Comparison of ENCODE assay signal across 8 mouse cellular contexts in genomic region chr16:4596141-4596728, GRCm38 (mm10). TPM values are rescaled to one million over a fixed set of nuclear protein-coding genes. Genes with fewer than 3 reads are reported as not detected.
A peak's percentile ranks its signal among the peaks of the same experiment; 100 is the strongest.
DNase-seq lines count a peak whose midpoint lies in the region; ATAC-seq and TF ChIP-seq lines count a peak whose summit lies in the region.

No protein-coding gene starts in this region.

- H3K27me3 ChIP-seq in hindbrain, embryonic 13.5 days, result no peaks in the 10 kb centered on the region
- H3K27me3 ChIP-seq in midbrain, embryonic 12.5 days, result no peaks in the 10 kb centered on the region

- peak overlapping the region; percentile 97 for H3K4me2 ChIP-seq in hindbrain, embryonic 13.5 days
- peak overlapping the region; percentile 100 for H3K4me2 ChIP-seq in midbrain, embryonic 12.5 days (replicated peaks)

- no peaks in the 10 kb centered on the region for H3K9me3 ChIP-seq in hindbrain, embryonic 13.5 days
- H3K9me3 ChIP-seq in midbrain, embryonic 12.5 days, result no peaks in the 10 kb centered on the region

- H3K27ac ChIP-seq in hindbrain, embryonic 13.5 days, result peak overlapping the region; percentile 96
- H3K27ac ChIP-seq in midbrain, embryonic 12.5 days (replicated peaks), result peak overlapping the region; percentile 97

- peak; percentile 31 for DNase-seq in gastrocnemius, postnatal 10 days
- DNase-seq in gastrocnemius, adult 18-20 months (ENCODE audit: low spot score), result no peak
- DNase-seq in brain, embryonic 14.5 days (ENCODE audit: low read depth), result peak; percentile 44
- DNase-seq in adrenal gland, adult 2 months, result no peak
- DNase-seq in layer of hippocampus, postnatal 14 days (ENCODE audit: low spot score in 2 of 2), result no peak
- no peak for DNase-seq in left cerebral cortex, adult 8-10 months (ENCODE audit: low spot score in 2 of 2)

- WGBS in hindbrain, embryonic 13.5 days, result 3% methylated on average over 3 of the region's 3 CpGs
- 2% methylated on average over 3 of the region's 3 CpGs for WGBS in midbrain, embryonic 12.5 days

- TF ChIP-seq CTCF in brain, embryonic 14.5 days (IDR thresholded peaks at IDR 0.05; ENCODE audit: borderline replicate concordance, extremely low read depth, insufficient read depth, insufficient read length), result no peak

- H3K4me3 ChIP-seq in hindbrain, embryonic 13.5 days, result peak overlapping the region; percentile 84
- peak overlapping the region; percentile 88 for H3K4me3 ChIP-seq in midbrain, embryonic 12.5 days

- TF ChIP-seq POLR2A in brain, embryonic 14.5 days (IDR thresholded peaks at IDR 0.05; ENCODE audit: borderline replicate concordance, extremely low read depth, insufficient read depth, insufficient read length, poor library complexity, severe bottlenecking), result no peak

- no peaks in the 10 kb centered on the region for H3K36me3 ChIP-seq in hindbrain, embryonic 13.5 days
- H3K36me3 ChIP-seq in midbrain, embryonic 12.5 days, result no peaks in the 10 kb centered on the region

- H3K9ac ChIP-seq in hindbrain, embryonic 13.5 days, result peak overlapping the region; percentile 96
- H3K9ac ChIP-seq in midbrain, embryonic 12.5 days (replicated peaks), result peak overlapping the region; percentile 99

- ATAC-seq in hindbrain, embryonic 13.5 days (ENCODE audit: low FRiP score), result no peak
- ATAC-seq in midbrain, embryonic 12.5 days (ENCODE audit: low FRiP score, low read depth), result peak; percentile 13; the same call in 1 of the 2 replicates

- peaks cover 82% of the 10 kb centered on the region for H3K4me1 ChIP-seq in hindbrain, embryonic 13.5 days (replicated peaks)
- H3K4me1 ChIP-seq in midbrain, embryonic 12.5 days, result peaks cover 77% of the 10 kb centered on the region

RNA-seq across cellular contexts. Expression of gene Glis2, which starts 1.7 kb away (rescaled TPM):
- total RNA-seq in gastrocnemius, postnatal 10 days (2021), result 10 to 100 TPM; 22.2 to 32.3 TPM
- 1 to 10 TPM; 4.0 to 7.3 TPM for total RNA-seq in gastrocnemius, adult 18-20 months (2021)
- polyA plus RNA-seq in brain, embryonic 14.5 days (2012; rRNA removed), result 41.8 and 45.4 TPM in 2 replicates
- 21.8 and 22.5 TPM in 2 replicates for polyA plus RNA-seq in hindbrain, embryonic 13.5 days (2015; fragmentation: Nextera tagmentation; extraction: Ambion mirVana)
- 28.2 and 35.6 TPM in 2 replicates for polyA plus RNA-seq in midbrain, embryonic 12.5 days (2016; fragmentation: Nextera tagmentation; extraction: Ambion mirVana)
- total RNA-seq in adrenal gland, adult 2 months (2021), result 10 to 100 TPM; 17.3 to 27.4 TPM
- polyA plus RNA-seq in adrenal gland, adult 2 months (2012; rRNA removed), result 28.9 and 29.3 TPM in 2 replicates
- total RNA-seq in layer of hippocampus, postnatal 14 days (2021), result 10 to 100 TPM; 19.8 to 30.5 TPM
- total RNA-seq in left cerebral cortex, adult 8-10 months (2022), result 10 to 100 TPM; 11.1 to 20.7 (median 16.6) TPM

RNA-seq across cellular contexts. Expression of gene Pam16, which starts 28.6 kb away (rescaled TPM):
- total RNA-seq in gastrocnemius, postnatal 10 days (2021), result 10 to 100 TPM; 79.3 to 82.7 TPM
- 100 to 1,000 TPM; 108 to 113 TPM for total RNA-seq in gastrocnemius, adult 18-20 months (2021)
- 121 and 169 TPM in 2 replicates for polyA plus RNA-seq in brain, embryonic 14.5 days (2012; rRNA removed)
- polyA plus RNA-seq in hindbrain, embryonic 13.5 days (2015; fragmentation: Nextera tagmentation; extraction: Ambion mirVana), result 169 and 188 TPM in 2 replicates
- 112 and 123 TPM in 2 replicates for polyA plus RNA-seq in midbrain, embryonic 12.5 days (2016; fragmentation: Nextera tagmentation; extraction: Ambion mirVana)
- total RNA-seq in adrenal gland, adult 2 months (2021), result 100 to 1,000 TPM; 104 to 111 TPM
- 16.0 and 33.4 TPM in 2 replicates for polyA plus RNA-seq in adrenal gland, adult 2 months (2012; rRNA removed)
- 10 to 100 TPM; 69.5 to 80.1 TPM for total RNA-seq in layer of hippocampus, postnatal 14 days (2021)
- 10 to 100 TPM; 79.9 to 99.6 (median 92.2) TPM for total RNA-seq in left cerebral cortex, adult 8-10 months (2022)

RNA-seq across cellular contexts. Expression of gene Tfap4, which starts 36.6 kb away (rescaled TPM):
- total RNA-seq in gastrocnemius, postnatal 10 days (2021), result 1 to 10 TPM; 6.6 to 6.9 TPM
- 1 to 10 TPM; 2.7 to 2.9 TPM for total RNA-seq in gastrocnemius, adult 18-20 months (2021)
- 13.6 and 16.6 TPM in 2 replicates for polyA plus RNA-seq in brain, embryonic 14.5 days (2012; rRNA removed)
- polyA plus RNA-seq in hindbrain, embryonic 13.5 days (2015; fragmentation: Nextera tagmentation; extraction: Ambion mirVana), result 9.6 and 10.0 TPM in 2 replicates
- polyA plus RNA-seq in midbrain, embryonic 12.5 days (2016; fragmentation: Nextera tagmentation; extraction: Ambion mirVana), result 17.8 and 19.2 TPM in 2 replicates
- total RNA-seq in adrenal gland, adult 2 months (2021), result 1 to 10 TPM; 3.8 to 6.7 TPM
- 3.6 and 4.0 TPM in 2 replicates for polyA plus RNA-seq in adrenal gland, adult 2 months (2012; rRNA removed)
- total RNA-seq in layer of hippocampus, postnatal 14 days (2021), result 1 to 10 TPM; 3.2 to 4.5 TPM
- total RNA-seq in left cerebral cortex, adult 8-10 months (2022), result 1 to 10 TPM; 5.5 to 8.1 (median 6.9) TPM

RNA-seq across cellular contexts. Expression of gene Vasn, which starts 43.5 kb away (rescaled TPM):
- total RNA-seq in gastrocnemius, postnatal 10 days (2021), result 10 to 100 TPM in 1 of 2 experiments, 1 to 10 TPM in 1; 9.7 to 13.0 TPM
- 1 to 10 TPM; 4.1 to 5.0 TPM for total RNA-seq in gastrocnemius, adult 18-20 months (2021)
- 6.9 and 9.9 TPM in 2 replicates for polyA plus RNA-seq in brain, embryonic 14.5 days (2012; rRNA removed)
- polyA plus RNA-seq in hindbrain, embryonic 13.5 days (2015; fragmentation: Nextera tagmentation; extraction: Ambion mirVana), result 6.3 and 7.3 TPM in 2 replicates
- polyA plus RNA-seq in midbrain, embryonic 12.5 days (2016; fragmentation: Nextera tagmentation; extraction: Ambion mirVana), result 7.7 and 11.1 TPM in 2 replicates
- 10 to 100 TPM in 1 of 2 experiments, 1 to 10 TPM in 1; 8.4 to 15.4 TPM for total RNA-seq in adrenal gland, adult 2 months (2021)
- polyA plus RNA-seq in adrenal gland, adult 2 months (2012; rRNA removed), result 28.1 and 30.9 TPM in 2 replicates
- total RNA-seq in layer of hippocampus, postnatal 14 days (2021), result 1 to 10 TPM; 6.4 to 9.0 TPM
- total RNA-seq in left cerebral cortex, adult 8-10 months (2022), result 10 to 100 TPM in 2 of 4 experiments, 1 to 10 TPM in 2; 8.5 to 10.4 (median 9.9) TPM

RNA-seq across cellular contexts. Expression of gene Dnaja3, which starts 43.6 kb away (rescaled TPM):
- total RNA-seq in gastrocnemius, postnatal 10 days (2021), result 10 to 100 TPM; 71.4 to 87.2 TPM
- 100 to 1,000 TPM in 1 of 2 experiments, 10 to 100 TPM in 1; 91.1 to 101 TPM for total RNA-seq in gastrocnemius, adult 18-20 months (2021)
- polyA plus RNA-seq in brain, embryonic 14.5 days (2012; rRNA removed), result 23.5 and 28.7 TPM in 2 replicates
- polyA plus RNA-seq in hindbrain, embryonic 13.5 days (2015; fragmentation: Nextera tagmentation; extraction: Ambion mirVana), result 52.7 and 54.8 TPM in 2 replicates
- polyA plus RNA-seq in midbrain, embryonic 12.5 days (2016; fragmentation: Nextera tagmentation; extraction: Ambion mirVana), result 55.9 and 58.5 TPM in 2 replicates
- 100 to 1,000 TPM; 122 to 148 TPM for total RNA-seq in adrenal gland, adult 2 months (2021)
- 33.2 and 37.5 TPM in 2 replicates for polyA plus RNA-seq in adrenal gland, adult 2 months (2012; rRNA removed)
- 10 to 100 TPM; 61.0 to 66.2 TPM for total RNA-seq in layer of hippocampus, postnatal 14 days (2021)
- 10 to 100 TPM; 63.0 to 66.1 (median 65.1) TPM for total RNA-seq in left cerebral cortex, adult 8-10 months (2022)

Comparison
In these comparisons a context has a peak if more than half of its experiments do, and no peak if none do; other contexts are left out.
1. DNase-seq: peak in gastrocnemius, postnatal 10 days (single experiment) and brain, embryonic 14.5 days (single experiment); none in gastrocnemius, adult 18-20 months (single experiment), adrenal gland, adult 2 months (single experiment), layer of hippocampus, postnatal 14 days (0 of 2) and left cerebral cortex, adult 8-10 months (0 of 2).